Mouse (Mus musculus) left cerebral cortex, postnatal 25 days (tissue): ENCODE data around the gene Ephx1. TPM values are rescaled to one million over a fixed set of nuclear protein-coding genes. Genes with fewer than 3 reads are reported as not detected.

ENCODE experiments used
- DNase-seq, 2 experiments: peaks; one replicate each; pipeline ENCODE4 v3.0.0; 2022; ENCODE audit warnings: low spot score in 2 of 2, mixed read lengths in 1 of 2
- intact Hi-C: fragments of 180-260 bp; cut with DNase I; formaldehyde crosslinking; loops from one replicate; pipeline ENCODE4 v1.15.1; 2025
- total RNA-seq, 2 experiments: library from RNA; stranded (reverse); gene quantifications; 2 replicates each; pipeline ENCODE4 v1.2.3; 2021

Gene Ephx1
- total RNA-seq, 2 experiments from 2014 or later: 24.6 to 34.3 TPM

DNA sequence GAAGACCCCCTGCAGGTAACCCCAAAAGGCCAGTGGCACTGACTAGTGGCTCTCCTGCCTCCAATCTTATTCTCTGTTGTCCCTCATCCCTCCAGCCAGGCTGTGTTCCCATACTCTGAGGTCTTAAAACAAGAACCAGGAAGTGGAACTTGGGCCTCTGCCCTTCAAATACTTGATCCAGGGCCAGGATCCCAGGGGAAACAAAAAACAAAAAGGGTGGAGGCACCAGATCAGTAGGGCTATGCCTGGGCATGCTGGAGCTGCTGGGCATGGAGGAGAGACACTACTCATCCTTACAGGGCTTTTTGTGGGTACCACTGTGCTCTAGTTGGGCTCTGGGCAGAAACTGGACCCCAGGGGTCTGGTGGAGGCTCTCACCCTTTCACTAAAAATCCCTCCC is 5.1 kb downstream of the Ephx1 start:
- intact Hi-C loops: no loop called here
- peak in 1 of 2 experiments; percentile 42 for DNase-seq

- intact Hi-C loops: no loop called here
- no peak for DNase-seq
Observed at GRCm38 (mm10) chr1:181014731-181015500, 5.8 kb downstream of the Ephx1 start.

GRCm38 (mm10) chr1:181013446-181013845 is 7.3 kb downstream of the Ephx1 start:
- intact Hi-C loops: no loop called here
- DNase-seq: no peak

DNA sequence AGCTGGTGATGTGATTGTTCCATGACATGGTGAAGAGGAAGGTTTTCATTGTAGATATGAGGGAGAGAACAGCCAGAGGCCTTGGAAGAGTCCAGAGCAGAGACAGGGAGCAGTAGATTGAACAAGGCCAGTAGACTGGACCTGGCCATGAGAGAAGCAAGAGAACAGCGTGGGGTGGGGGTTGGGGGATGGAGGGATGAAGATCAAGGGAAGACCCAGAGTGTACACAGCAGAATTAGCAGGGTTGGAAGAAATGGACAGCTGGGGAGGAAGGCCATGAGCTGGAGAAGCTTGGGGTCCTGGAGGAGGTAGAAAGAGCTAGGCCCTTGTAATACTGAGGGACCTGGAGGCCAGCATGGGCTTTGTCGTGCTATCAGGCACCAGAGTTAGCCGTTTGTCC is 8.3 kb downstream of the Ephx1 start:
- DNase-seq: no peak
- intact Hi-C loops: no loop called here

- no peak for DNase-seq
- intact Hi-C loops: no loop called here
Observed at GRCm38 (mm10) chr1:181011601-181012000, 9.1 kb downstream of the Ephx1 start.

DNA sequence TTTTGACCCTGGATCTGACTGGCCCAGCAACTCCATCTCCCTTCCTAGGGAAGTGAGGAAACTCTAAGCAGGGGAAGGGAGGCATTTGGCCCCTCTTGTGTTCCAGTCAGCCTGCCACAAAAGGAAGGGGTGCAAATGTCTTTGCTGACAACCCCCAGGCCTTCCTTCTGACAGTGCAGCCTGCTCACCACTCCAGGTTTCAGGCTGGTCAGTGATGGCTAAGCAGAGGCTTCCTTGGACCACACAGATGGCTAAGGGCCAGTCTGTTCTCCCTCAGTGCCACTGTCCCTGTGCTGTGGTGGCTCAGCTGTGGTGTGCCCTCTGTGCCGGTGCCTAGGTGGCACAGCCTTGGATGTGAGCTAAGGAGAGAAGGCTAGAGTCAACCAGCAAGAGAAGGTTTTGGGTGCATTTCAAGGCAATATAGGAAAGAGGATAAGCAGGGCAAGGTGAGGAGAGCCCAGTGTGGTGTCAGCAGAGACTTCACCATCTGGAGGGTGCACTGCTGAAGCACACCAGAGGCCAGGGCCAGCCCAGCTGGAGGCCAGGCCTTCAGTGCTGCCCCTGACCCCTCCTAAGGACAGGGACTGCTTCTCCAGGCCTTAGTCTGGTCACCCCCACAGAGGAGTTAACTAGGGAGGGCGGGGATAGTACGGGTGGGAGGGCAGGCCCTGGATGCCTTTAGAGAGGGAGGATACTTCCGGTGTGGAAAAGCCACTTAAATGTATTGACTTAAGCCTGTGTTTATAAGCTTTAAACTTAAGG is 10.4 kb downstream of the Ephx1 start:
- intact Hi-C loops: no loop called here
- no peak for DNase-seq

- no peak for DNase-seq
- intact Hi-C loops: no loop called here
Observed at GRCm38 (mm10) chr1:181009754-181010153, 10.9 kb downstream of the Ephx1 start.

GRCm38 (mm10) chr1:181009011-181009590 is 11.6 kb downstream of the Ephx1 start:
- DNase-seq: no peak
- intact Hi-C loops: no loop called here

GRCm38 (mm10) chr1:181008266-181008665 is 12.4 kb downstream of the Ephx1 start:
- no peak for DNase-seq
- intact Hi-C loops: no loop called here

- DNase-seq: no peak
- intact Hi-C loops: no loop called here
Observed at GRCm38 (mm10) chr1:181007831-181008230, 12.9 kb downstream of the Ephx1 start.

- no peak for DNase-seq
- intact Hi-C loops: no loop called here
Observed at GRCm38 (mm10) chr1:181005331-181005730, 15.4 kb downstream of the Ephx1 start.

GRCm38 (mm10) chr1:181003790-181004189 is 16.9 kb downstream of the Ephx1 start:
- intact Hi-C loops: no loop called here

DNA sequence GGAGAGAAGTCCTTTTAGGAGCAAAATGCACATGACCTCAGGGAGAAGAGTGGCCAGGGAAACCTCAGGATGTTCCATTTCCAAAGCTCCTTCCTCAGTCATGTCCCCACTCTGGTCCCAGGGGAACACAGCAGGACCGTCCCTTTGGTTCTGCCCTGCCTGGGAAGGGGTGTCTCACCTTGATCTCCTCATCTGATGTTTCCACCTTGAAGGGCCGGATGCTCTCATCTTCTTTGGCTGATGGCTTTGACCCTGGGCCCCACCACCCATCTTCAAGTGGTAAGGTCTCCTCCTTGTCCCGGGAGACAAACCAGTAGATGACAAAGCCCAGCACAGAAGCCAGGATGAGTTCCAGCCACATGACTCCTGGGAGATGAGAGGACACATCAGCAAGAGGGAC is 19.1 kb downstream of the Ephx1 start:
- no peak for DNase-seq
- intact Hi-C loops: no loop called here

More at GRCm38 (mm10) chr1:181003790-181004189, 16.9 kb downstream of the Ephx1 start:
- DNase-seq: no peak

DNA sequence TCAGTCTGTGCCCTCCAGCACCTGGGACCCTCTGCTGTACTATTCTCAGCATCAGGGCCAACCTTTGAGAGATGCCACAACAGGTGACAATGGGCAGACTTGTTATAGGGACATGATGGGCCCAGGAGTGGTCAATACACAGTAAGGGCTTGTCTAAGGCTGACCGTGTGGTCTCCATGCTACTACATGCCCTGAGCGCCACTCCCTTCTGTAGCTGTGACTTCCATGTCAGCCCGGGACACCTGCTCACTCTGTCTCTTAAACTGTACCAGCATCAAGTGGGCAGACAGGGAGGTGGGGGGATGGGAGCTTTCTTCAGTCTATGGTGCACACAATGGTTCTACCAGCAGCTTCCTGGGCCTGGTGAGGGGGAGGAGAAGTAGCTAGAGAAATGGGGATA is 19.5 kb downstream of the Ephx1 start:
- DNase-seq: no peak
- intact Hi-C loops: no loop called here

DNA sequence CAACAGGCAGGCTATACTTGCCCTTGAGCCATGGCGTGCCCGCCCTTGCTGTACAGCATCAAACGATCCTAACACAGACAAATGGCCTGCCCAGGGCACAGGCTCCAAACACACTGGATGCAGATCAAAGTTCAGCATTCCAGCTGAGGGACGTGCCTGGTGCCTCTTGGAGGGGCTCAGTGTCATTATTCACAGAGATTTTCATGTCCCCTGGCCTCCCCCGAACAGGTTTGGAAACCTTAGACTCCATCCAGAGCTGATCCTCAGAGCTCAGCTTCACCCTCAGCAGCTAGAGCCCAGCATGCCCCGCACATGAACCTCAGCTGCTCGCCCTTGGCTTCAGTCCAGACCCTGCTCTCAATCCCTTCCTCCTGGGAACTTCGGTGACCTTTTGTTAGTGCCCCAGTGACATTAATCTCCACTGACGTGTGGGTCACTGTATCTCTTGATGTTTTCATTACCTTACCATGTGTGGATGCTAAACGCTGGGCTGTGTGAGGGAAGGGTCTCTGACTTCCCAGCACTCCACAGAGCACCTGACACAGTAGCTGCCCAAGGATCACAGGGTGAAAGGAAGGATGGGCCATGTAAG is 20.1 kb downstream of the Ephx1 start:
- intact Hi-C loops: no loop called here
- no peak for DNase-seq

DNA sequence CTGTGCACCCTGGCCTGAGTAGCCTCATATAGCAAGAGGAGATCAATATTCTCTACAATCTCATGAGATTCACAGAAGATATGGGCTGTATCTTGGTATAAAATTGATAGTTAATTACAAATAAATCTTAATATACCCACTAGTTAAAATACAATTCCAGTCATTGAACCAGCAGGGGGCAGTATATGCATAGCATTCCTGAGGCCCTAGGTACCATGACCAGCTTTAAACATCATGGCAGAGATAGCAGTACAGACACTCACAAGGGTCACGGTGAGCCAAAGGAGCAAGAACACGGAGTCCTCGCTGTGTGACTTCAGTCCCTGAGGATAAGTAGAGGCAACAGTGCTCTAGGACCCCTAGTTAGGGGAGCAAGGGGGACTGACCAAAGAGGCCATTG is 28.6 kb downstream of the Ephx1 start:
- intact Hi-C loops: loop anchor here (1.0 kb wide), 1 partner anchor 47 kb away; no protein-coding TSS in a partner anchor
- DNase-seq: peak; percentile 45 to 65

DNA sequence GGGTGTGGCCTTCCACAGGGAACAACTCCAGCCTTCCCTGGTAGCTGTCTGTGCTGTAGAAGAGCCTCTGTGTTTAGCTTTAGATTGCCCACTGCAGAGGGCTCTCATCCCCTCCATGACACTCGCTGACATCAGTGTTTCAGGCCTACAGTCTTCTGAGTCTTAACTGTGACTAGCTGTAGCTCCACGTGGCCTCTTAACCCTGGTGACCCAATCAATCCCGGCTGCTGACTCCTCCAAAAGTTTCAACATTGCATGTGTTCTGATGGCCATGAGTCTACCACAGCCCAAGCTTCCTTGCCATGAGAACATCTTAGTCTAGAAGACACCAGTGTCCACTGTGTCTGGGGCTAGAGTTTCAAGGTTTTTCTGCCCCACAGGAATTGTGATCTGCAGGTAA is 30.0 kb downstream of the Ephx1 start:
- intact Hi-C loops: no loop called here
- no peak for DNase-seq

DNA sequence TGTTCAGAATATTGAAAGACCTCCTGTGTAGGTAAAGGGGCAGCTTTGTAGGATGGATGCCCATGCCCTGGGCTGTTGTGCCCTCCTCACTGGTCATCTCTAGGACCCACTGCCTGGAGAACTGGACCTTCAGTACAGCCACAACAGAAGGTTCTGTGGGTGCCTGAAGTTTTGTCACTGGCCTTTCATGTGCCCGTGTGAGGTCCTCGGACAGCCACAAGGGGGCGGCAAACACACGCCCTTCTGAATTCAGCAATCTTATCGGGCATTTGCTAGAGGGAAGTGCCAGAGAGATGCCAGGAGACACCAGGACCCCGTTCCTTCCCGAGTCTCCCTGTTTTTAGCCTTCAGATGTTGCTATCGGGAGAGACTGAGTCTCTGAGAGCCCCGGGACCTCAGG is 32.9 kb downstream of the Ephx1 start:
- intact Hi-C loops: loop anchor here (5.0 kb wide), 1 partner anchor 115 kb away; no protein-coding TSS in a partner anchor
- peak; percentile 73 to 75 for DNase-seq

GRCm38 (mm10) chr1:180986701-180987100 is 34.0 kb downstream of the Ephx1 start:
- DNase-seq: no peak
- intact Hi-C loops: loop anchor here (5.0 kb wide), 1 partner anchor 116 kb away; no protein-coding TSS in a partner anchor
